Mouse (Mus musculus) liver, embryonic 12.5 days (tissue): ENCODE data around the gene Cdkl5. TPM values are rescaled to one million over a fixed set of nuclear protein-coding genes. Genes with fewer than 3 reads are reported as not detected.
A peak's percentile ranks its signal among the peaks of the same experiment; 100 is the strongest.

Experiments
- ATAC-seq: fragments of 200-750 bp; cut with Nextera tagmentation; 2 replicates; pipeline ENCODE4 v1.8.0; 2017; ENCODE audit warnings: moderate number of reproducible peaks, mild to moderate bottlenecking, moderate library complexity
- H3K27ac ChIP-seq: fragments of 300-500 bp; sonication (generic); 2 replicates; pipeline ENCODE4 v1.5.1; 2016; ENCODE audit warnings: mild to moderate bottlenecking
- H3K27me3 ChIP-seq: fragments of 300-500 bp; sonication (generic); replicated peaks from 2 replicates; pipeline ENCODE4 v1.6.1; 2016; ENCODE audit warnings: mild to moderate bottlenecking, moderate library complexity
- H3K36me3 ChIP-seq: fragments of 300-500 bp; sonication (generic); 2 replicates; pipeline ENCODE4 v1.6.1; 2016; ENCODE audit warnings: mild to moderate bottlenecking, moderate library complexity
- H3K4me1 ChIP-seq: fragments of 300-500 bp; sonication (generic); 2 replicates; pipeline ENCODE4 v1.6.1; 2016
- H3K4me2 ChIP-seq: fragments of 300-500 bp; sonication (generic); 2 replicates; pipeline ENCODE4 v1.6.1; 2016; ENCODE audit warnings: mild to moderate bottlenecking, moderate library complexity
- H3K4me3 ChIP-seq: fragments of 300-500 bp; sonication (generic); 2 replicates; pipeline ENCODE4 v1.5.1; 2016; ENCODE audit warnings: mild to moderate bottlenecking, moderate library complexity
- H3K9ac ChIP-seq: fragments of 300-500 bp; sonication (generic); 2 replicates; pipeline ENCODE4 v1.6.1; 2016; ENCODE audit warnings: mild to moderate bottlenecking, moderate library complexity
- H3K9me3 ChIP-seq: fragments of 300-500 bp; sonication (generic); replicated peaks from 2 replicates; pipeline ENCODE4 v1.6.1; 2016; ENCODE audit warnings: mild to moderate bottlenecking, moderate library complexity
- WGBS: fragments of 180-500 bp; shearing (Covaris S2); methylation state at CpG from one replicate; pipeline ENCODE4 v1.1.7; 2016; ENCODE audit not compliant: insufficient replicate concordance; 5-methylcytosine and 5-hydroxymethylcytosine counted together
- polyA plus RNA-seq: library from polyadenylated mRNA; unstranded; fragments of >200 nt; fragmentation: Nextera tagmentation; extraction: Ambion mirVana; gene quantifications from 2 replicates; pipeline ENCODE4 v1.2.1, GENCODE M21; 2016

Cdkl5 gene
- polyA plus RNA-seq, 1 experiment from 2014 or later: 0.45 TPM

GRCm38 (mm10) chrX:160905913-160906312 is 88.6 kb downstream of the Cdkl5 start:
- ATAC-seq: no peak
- Histone ChIP-seq H3K27me3 (peaks cover 4% of the 10 kb centered on the region; the same call in 1 of the 2 replicates), H3K36me3 (no peaks in the 10 kb centered on the region), H3K4me2 (no peak overlapping the region), H3K4me1 (peaks cover 24% of the 10 kb centered on the region; the same call in 1 of the 2 replicates), H3K9me3 (no peaks in the 10 kb centered on the region), H3K4me3 (no peak overlapping the region), H3K9ac (no peak overlapping the region), H3K27ac (no peak overlapping the region)
- 32% methylated on average over 4 of the region's 4 CpGs for WGBS

DNA sequence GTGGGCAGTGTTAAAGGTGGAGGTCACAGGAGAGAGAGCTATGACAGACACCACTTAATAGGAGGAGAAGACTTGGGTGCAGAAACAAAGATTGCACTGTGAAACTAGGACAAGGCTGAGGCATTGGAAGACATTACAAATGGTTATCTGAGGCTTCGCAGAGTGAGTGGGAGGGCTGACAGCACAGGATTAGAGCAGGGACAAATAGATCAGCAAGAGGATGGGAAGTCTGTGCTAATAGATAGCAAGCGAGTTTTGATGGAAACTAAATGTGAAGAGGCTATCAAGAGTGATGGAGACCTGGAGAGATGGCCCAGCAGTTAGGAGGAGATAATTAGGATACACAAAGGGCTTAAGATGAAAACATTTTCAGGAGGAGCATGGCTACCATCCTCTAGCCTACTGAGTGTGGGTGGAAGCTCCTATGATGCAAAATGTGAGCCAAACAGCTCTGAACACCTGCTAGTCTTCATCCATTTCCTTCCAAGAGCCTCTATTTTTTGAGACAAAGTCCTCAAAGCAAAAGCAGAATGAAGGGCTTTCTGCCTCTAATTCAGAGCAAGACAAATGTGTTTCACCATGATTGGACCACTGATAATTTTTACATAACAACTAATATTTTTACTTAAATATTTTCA is 89.3 kb downstream of the Cdkl5 start:
- Histone ChIP-seq H3K27ac (peak overlapping the region; percentile 58), H3K4me1 (peaks cover 24% of the 10 kb centered on the region; the same call in 1 of the 2 replicates), H3K4me3 (no peak overlapping the region), H3K36me3 (no peaks in the 10 kb centered on the region), H3K9ac (no peak overlapping the region), H3K4me2 (peak overlapping the region; percentile 29), H3K27me3 (peaks cover 4% of the 10 kb centered on the region; the same call in 1 of the 2 replicates), H3K9me3 (no peaks in the 10 kb centered on the region)
- peak; percentile 97 for ATAC-seq
- WGBS: 27% methylated on average over 2 of the region's 2 CpGs

DNA sequence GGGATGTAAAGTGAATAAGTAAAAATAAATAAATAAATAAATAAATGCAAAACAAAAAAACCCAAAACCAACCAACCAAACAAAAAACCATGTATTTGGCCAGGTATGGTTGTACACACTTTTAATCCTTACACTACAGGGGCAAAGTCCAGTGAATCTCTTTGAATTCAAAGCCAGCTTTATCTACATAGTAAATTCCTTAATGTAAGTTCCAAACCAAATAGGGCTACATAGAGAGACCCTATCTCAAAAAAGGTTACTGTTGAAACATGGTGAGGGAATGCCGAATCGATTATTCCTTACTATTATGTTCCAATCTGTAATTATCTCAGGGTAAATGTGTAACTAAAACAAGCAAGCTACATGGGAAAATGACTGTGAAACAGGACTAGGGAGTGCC is 93.4 kb downstream of the Cdkl5 start:
- WGBS: 77% methylated on average over 2 of the region's 2 CpGs
- no peak overlapping the region for H3K9ac ChIP-seq
- ATAC-seq: no peak
- no peak overlapping the region for H3K4me2 ChIP-seq
- peaks cover 8% of the 10 kb centered on the region; the same call in 1 of the 2 replicates for H3K27me3 ChIP-seq
- no peaks in the 10 kb centered on the region for H3K36me3 ChIP-seq
- peaks cover 19% of the 10 kb centered on the region; the same call in 1 of the 2 replicates for H3K4me1 ChIP-seq
- no peaks in the 10 kb centered on the region for H3K9me3 ChIP-seq
- no peak overlapping the region for H3K4me3 ChIP-seq
- H3K27ac ChIP-seq: no peak overlapping the region

GRCm38 (mm10) chrX:160892077-160892476 is 102.4 kb downstream of the Cdkl5 start:
- Histone ChIP-seq H3K4me2 (no peak overlapping the region), H3K9ac (no peak overlapping the region), H3K4me1 (peaks cover 7% of the 10 kb centered on the region; the same call in 1 of the 2 replicates), H3K27ac (no peak overlapping the region), H3K36me3 (no peaks in the 10 kb centered on the region), H3K9me3 (no peaks in the 10 kb centered on the region), H3K27me3 (peaks cover 6% of the 10 kb centered on the region; the same call in 1 of the 2 replicates), H3K4me3 (no peak overlapping the region)
- peak; percentile 79 for ATAC-seq
- WGBS: 32% methylated on average over 1 of the region's 1 CpGs

- WGBS: 57% methylated on average over 2 of the region's 2 CpGs
- Histone ChIP-seq H3K9me3 (no peaks in the 10 kb centered on the region), H3K27ac (no peak overlapping the region), H3K4me2 (no peak overlapping the region), H3K4me3 (no peak overlapping the region), H3K4me1 (no peaks in the 10 kb centered on the region), H3K9ac (no peak overlapping the region), H3K36me3 (no peaks in the 10 kb centered on the region), H3K27me3 (peaks cover 6% of the 10 kb centered on the region; the same call in 1 of the 2 replicates)
- no peak for ATAC-seq
Measured at GRCm38 (mm10) chrX:160886301-160886700, 108.2 kb downstream of the Cdkl5 start.

DNA sequence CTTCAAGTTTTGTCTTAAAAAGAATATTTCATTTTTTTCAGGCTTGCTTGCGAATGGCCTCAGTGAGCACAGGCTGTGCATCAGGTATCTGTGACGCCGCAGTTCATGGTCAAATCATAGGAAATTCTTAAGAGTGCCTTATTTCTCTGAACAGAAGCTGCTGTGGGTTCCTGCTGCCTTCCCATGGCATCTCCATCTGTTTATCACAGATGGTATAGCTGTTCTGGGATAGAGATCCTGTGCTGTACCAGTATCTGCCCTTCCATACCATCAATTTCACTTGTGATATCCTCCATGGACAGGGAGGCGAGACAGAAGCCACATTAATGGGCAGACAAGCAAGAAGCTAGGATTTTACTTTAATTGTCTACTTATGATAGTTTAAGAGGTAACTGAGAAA is 127.9 kb downstream of the Cdkl5 start:
- H3K4me2 ChIP-seq: no peak overlapping the region
- H3K4me1 ChIP-seq: no peaks in the 10 kb centered on the region
- H3K27ac ChIP-seq: no peak overlapping the region
- no peaks in the 10 kb centered on the region; the same call in none of the 2 replicates for H3K27me3 ChIP-seq
- no peak overlapping the region for H3K9ac ChIP-seq
- H3K9me3 ChIP-seq: no peaks in the 10 kb centered on the region
- H3K4me3 ChIP-seq: no peak overlapping the region
- 79% methylated on average over 4 of the region's 4 CpGs for WGBS
- H3K36me3 ChIP-seq: no peaks in the 10 kb centered on the region
- no peak for ATAC-seq

DNA sequence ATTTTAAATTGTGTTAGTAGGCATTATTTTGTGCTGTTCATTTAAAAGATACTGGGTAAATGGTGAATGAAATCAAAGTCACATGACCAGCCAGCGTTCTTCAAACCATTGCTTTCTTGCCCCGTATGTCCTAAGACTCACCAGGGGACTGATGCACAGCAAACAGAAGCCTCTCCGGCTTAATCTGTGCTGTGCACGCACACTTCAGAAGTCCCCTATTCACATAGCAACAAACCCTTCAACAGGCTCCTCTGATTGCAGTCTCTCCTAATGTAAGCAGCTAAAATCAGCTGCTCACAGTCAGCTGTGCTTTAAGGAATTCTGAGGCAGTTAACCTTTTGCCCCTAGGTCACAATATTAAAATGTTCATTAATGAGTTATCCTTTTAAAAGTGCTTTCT is 129.5 kb downstream of the Cdkl5 start:
- 76% methylated on average over 4 of the region's 4 CpGs for WGBS
- no peaks in the 10 kb centered on the region for H3K36me3 ChIP-seq
- no peaks in the 10 kb centered on the region; the same call in none of the 2 replicates for H3K27me3 ChIP-seq
- H3K27ac ChIP-seq: no peak overlapping the region
- no peak for ATAC-seq
- H3K4me3 ChIP-seq: no peak overlapping the region
- no peak overlapping the region for H3K9ac ChIP-seq
- no peaks in the 10 kb centered on the region for H3K9me3 ChIP-seq
- H3K4me2 ChIP-seq: no peak overlapping the region
- no peaks in the 10 kb centered on the region for H3K4me1 ChIP-seq

GRCm38 (mm10) chrX:160863689-160864383 is 130.7 kb downstream of the Cdkl5 start:
- Histone ChIP-seq H3K9ac (no peak overlapping the region), H3K9me3 (no peaks in the 10 kb centered on the region), H3K36me3 (no peaks in the 10 kb centered on the region), H3K27me3 (no peaks in the 10 kb centered on the region; the same call in none of the 2 replicates), H3K4me3 (no peak overlapping the region), H3K4me2 (no peak overlapping the region), H3K27ac (no peak overlapping the region), H3K4me1 (no peaks in the 10 kb centered on the region)
- 71% methylated on average over 4 of the region's 4 CpGs for WGBS
- ATAC-seq: no peak

DNA sequence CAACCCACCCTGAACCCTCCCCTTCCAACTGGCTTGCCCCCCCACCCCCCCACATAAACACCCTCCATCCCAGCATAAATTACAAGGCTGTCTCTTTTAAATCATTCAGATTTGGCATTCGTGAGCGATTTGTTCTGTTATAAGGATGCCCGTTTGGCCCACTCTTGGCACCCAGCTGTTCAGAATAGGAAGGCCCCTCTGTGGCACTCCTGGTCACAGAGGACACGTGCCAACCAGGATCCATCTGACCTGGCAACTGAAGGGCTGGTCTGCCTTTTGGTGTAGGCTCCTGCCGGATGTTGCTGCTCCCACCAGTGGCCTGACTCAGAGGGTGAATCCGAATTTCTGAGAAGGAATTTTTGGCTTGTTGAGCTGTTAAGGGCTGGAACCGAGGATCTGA is 186.3 kb downstream of the Cdkl5 start:
- no peaks in the 10 kb centered on the region for H3K36me3 ChIP-seq
- no peak overlapping the region for H3K9ac ChIP-seq
- no peak overlapping the region for H3K4me2 ChIP-seq
- H3K9me3 ChIP-seq: no peaks in the 10 kb centered on the region
- no peaks in the 10 kb centered on the region for H3K4me1 ChIP-seq
- ATAC-seq: no peak
- 0 out of 2 replicates have a peak, but pooled peaks cover 3% of the 10 kb centered on the region for H3K27me3 ChIP-seq
- no peak overlapping the region for H3K4me3 ChIP-seq
- no peak overlapping the region for H3K27ac ChIP-seq
- WGBS: 64% methylated on average over 7 of the region's 7 CpGs

DNA sequence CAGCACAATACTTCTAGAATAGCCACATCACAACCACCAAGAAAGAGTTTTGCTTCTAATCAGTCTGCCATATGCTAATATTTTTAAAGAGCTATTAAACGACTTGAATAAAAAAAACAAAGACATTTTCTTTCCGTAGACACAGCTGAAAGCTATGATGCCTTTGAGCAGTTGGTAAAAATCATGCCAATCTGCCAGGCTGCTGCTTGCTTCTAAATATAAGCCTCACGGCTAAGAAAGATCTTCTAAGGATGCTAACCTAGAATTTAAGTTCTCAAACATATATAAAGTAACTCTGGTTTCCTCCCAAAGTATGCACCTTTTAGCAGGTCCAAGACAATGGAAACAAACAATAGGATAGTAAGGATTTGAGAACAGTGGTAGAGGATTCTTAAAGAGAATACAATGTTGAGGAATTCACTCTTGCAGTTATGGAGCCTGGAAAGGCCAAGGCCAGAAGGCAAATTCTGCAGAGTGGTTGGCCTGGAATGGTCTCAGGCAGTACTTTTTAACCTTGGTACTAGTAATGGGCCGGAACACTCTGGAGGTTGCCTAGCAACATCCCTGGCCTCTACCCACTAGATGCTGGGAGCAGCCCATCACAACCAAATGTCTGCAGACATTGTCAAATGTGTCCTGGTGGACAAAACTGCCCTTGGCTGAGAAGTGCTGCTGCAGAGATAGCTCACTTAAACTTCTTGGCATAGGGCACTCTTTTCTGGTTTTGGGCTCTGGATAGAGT is 189.9 kb downstream of the Cdkl5 start:
- H3K27me3 ChIP-seq: 0 out of 2 replicates have a peak, but pooled peaks cover 3% of the 10 kb centered on the region
- H3K36me3 ChIP-seq: no peaks in the 10 kb centered on the region
- H3K4me1 ChIP-seq: no peaks in the 10 kb centered on the region
- H3K9ac ChIP-seq: no peak overlapping the region
- H3K27ac ChIP-seq: no peak overlapping the region
- no peak for ATAC-seq
- no peaks in the 10 kb centered on the region for H3K9me3 ChIP-seq
- WGBS: 71% methylated on average over 4 of the region's 4 CpGs
- no peak overlapping the region for H3K4me3 ChIP-seq
- H3K4me2 ChIP-seq: no peak overlapping the region

DNA sequence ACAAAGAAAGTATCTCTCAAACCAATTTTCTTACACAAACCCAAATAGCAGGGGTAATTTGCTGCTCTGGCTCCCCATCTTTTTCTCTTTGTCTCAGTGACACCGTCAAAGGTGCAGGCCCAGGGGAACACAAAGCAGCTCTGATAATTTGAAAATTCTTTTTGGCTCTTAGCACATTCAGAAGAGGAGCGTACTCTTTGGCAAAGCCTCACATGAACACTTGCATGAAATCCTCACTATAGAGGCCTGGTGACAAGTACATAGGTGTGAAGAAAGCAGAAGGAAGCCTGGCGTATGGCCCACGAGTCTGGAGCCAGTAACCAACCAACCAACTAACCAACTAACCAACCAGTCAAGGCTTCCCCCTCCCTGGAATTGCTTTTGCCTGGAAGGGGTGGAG is 199.6 kb downstream of the Cdkl5 start:
- no peaks in the 10 kb centered on the region for H3K9me3 ChIP-seq
- WGBS: 71% methylated on average over 4 of the region's 4 CpGs
- no peaks in the 10 kb centered on the region for H3K36me3 ChIP-seq
- no peak overlapping the region for H3K9ac ChIP-seq
- H3K4me3 ChIP-seq: no peak overlapping the region
- H3K4me1 ChIP-seq: no peaks in the 10 kb centered on the region
- H3K4me2 ChIP-seq: no peak overlapping the region
- ATAC-seq: no peak
- H3K27ac ChIP-seq: no peak overlapping the region
- no peaks in the 10 kb centered on the region; the same call in 1 of the 2 replicates for H3K27me3 ChIP-seq

DNA sequence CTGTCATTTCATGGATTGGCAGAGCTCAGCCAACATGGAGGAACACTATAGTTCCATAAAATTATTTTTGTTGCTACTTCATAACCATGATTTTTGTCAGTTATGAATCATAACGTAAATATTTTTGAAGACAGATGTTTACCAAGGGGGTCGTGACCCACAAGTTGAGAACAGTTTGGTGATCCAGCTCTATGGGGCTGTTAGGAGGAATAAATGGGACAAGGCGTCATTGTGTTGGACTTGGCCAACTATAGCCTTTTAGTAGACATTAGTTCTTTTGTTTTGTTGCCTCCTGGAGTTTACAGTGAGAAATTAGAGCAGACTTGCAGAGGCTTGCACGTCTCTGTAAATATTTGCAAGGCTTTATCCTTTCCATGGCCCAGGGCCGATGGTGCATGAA is 212.2 kb downstream of the Cdkl5 start:
- peaks cover 9% of the 10 kb centered on the region; the same call in 1 of the 2 replicates for H3K27me3 ChIP-seq
- no peak overlapping the region for H3K27ac ChIP-seq
- no peaks in the 10 kb centered on the region for H3K36me3 ChIP-seq
- no peak overlapping the region for H3K4me3 ChIP-seq
- no peak for ATAC-seq
- 66% methylated on average over 5 of the region's 5 CpGs for WGBS
- no peaks in the 10 kb centered on the region for H3K9me3 ChIP-seq
- no peak overlapping the region for H3K4me2 ChIP-seq
- H3K9ac ChIP-seq: no peak overlapping the region
- H3K4me1 ChIP-seq: no peaks in the 10 kb centered on the region
